Mouse (Mus musculus): ENCODE data around the gene Oaz2. TPM values are rescaled to one million over a fixed set of nuclear protein-coding genes. Genes with fewer than 3 reads are reported as not detected.
"Not testable (repeated sequence)": the region's sequence is repeated elsewhere in the genome, so short reads cannot be mapped to it uniquely, and the experiment has no call there.

Gene Oaz2
- polyA plus RNA-seq, 1 experiment: 41.7 TPM

DNA sequence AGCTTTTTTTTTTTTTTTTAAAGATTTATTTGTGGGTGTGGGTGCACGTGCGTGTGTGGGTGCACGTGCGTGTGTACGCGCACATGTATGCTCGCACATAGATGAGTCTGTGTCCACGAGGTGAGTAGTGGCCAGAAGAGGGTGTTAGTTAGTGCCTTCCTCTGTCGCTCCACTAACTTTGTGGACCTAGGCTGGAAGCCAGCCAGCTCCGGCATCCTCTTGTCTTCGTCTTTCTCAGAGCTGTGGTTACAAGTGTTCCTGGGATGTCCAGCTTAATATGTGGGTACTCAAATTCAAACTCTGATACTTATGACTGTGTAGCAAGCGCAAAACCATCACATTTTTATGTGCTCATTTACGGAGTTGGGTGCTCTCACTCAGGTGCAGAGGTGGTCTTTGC lies 19.1 kb upstream of the Oaz2 start:
- WGBS: 86% methylated on average over 13 of the region's 13 CpGs
- no peak for DNase-seq (ENCODE audit: low read depth, low spot score)

GRCm38 (mm10) chr9:65649997-65650396 lies 17.8 kb upstream of the Oaz2 start:
- WGBS: 50% methylated on average over 1 of the region's 1 CpGs
- no peak for DNase-seq (ENCODE audit: low read depth, low spot score)

GRCm38 (mm10) chr9:65651957-65652356 lies 15.8 kb upstream of the Oaz2 start:
- 89% methylated on average over 1 of the region's 1 CpGs for WGBS
- DNase-seq (ENCODE audit: low read depth, low spot score): not testable (repeated sequence)

GRCm38 (mm10) chr9:65653741-65654140 lies 14.1 kb upstream of the Oaz2 start:
- no peak for DNase-seq (ENCODE audit: low read depth, low spot score)
- WGBS: 93% methylated on average over 4 of the region's 4 CpGs

DNA sequence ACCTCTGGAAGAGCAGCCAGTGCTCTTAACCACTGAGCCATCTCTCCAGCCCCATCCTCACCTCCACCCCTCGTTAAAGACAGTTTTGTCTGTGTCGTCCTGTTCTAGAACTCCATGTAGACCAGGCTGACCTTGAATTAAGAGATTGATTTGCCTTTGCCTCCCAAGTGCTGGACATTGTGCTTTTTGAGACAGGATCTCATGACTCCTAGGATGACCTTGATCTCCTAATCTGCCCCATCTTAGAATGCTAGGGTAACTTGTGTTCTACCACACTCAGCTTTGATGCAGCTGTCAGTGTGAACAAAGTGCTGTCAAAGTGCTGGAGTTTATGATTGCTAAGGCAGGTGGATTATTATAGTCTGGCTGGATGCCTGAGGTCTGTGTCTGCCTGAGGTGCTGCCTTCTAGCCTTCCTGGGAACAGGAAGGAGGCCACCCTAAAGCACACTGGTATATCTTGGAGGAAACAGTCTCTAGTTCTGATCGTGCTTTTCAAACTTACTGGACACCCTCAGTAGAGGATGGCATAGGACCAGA lies 13.0 kb upstream of the Oaz2 start:
- no peak for DNase-seq (ENCODE audit: low read depth, low spot score)
- WGBS: 49% methylated on average over 3 of the region's 3 CpGs

GRCm38 (mm10) chr9:65655540-65655939 lies 12.3 kb upstream of the Oaz2 start:
- no peak for DNase-seq (ENCODE audit: low read depth, low spot score)
- WGBS: 41% methylated on average over 8 of the region's 8 CpGs

GRCm38 (mm10) chr9:65657218-65657617 lies 10.6 kb upstream of the Oaz2 start:
- 77% methylated on average over 3 of the region's 3 CpGs for WGBS
- no peak for DNase-seq (ENCODE audit: low read depth, low spot score)

DNA sequence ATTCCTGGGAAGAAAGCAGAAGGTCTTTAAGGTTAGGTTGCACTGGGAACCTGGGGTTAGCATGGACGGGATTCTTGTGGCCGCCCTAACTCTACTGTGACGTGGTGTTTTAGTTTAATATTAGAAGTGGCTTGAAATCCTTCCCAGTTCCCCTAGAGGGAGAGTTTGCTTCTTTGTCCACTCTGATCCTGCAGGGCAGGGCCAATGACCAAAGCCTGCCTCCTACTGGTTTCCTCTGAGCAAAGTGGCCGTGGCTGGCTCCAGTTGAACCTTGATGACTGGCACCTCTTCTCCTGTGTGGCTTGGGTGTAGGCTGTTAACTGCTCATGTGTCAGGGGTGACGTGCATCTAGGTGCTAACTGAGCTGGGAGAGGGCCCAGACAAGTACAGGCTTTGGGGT lies 6.8 kb upstream of the Oaz2 start:
- no peak for DNase-seq (ENCODE audit: low read depth, low spot score)
- WGBS: 68% methylated on average over 5 of the region's 5 CpGs

GRCm38 (mm10) chr9:65661493-65661892 lies 6.3 kb upstream of the Oaz2 start:
- no peak for DNase-seq (ENCODE audit: low read depth, low spot score)
- 70% methylated on average over 1 of the region's 1 CpGs for WGBS

DNA sequence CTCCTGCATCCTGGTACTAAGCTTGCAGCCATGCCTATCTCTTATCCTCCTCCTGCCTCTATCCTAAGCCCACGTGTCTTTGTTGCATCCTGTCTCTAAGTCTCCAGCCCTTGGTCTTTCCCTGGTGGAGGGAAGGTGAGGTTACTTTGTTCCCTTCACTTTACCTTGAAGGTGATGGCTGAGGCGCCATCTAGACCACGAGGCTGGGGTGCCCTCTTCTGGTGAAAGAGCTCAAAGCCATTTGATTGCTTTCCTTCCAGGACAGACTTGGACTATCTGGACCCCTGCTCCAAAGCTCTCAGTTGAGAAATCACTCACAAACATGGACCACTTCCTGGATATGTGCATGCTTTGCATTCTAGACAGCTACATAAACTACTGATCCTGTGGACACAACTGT lies 3.6 kb upstream of the Oaz2 start:
- WGBS: 0% methylated on average over 3 of the region's 3 CpGs
- DNase-seq (ENCODE audit: low read depth, low spot score): no peak

GRCm38 (mm10) chr9:65666042-65666441 lies 1.8 kb upstream of the Oaz2 start:
- 2% methylated on average over 5 of the region's 5 CpGs for WGBS
- DNase-seq (ENCODE audit: low read depth, low spot score): no peak

DNA sequence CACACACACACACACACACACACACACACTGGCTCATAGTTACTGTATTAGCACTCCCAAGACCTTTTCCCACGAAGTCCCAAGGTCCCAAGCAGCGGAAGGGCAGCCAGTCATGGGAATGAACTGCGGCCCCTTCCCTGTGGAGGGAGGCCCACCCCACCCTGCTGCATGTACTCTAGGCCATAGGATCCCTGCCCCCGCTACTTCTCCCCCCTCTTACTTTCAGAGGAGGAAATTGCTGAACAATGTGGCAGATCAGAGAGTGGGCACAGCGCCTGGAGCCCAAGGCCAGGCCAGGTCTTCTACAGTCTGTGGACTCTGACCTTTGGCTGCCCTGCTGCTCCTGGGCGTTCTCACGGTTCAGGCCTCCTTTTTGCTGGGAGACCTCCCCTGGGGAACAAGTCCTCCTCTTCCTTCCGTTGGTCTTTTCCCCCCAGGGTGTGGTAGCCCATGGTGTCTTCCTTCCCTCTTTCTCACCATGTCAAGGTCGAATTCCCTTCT lies 3.7 kb downstream of the Oaz2 start:
- 32% methylated on average over 9 of the region's 9 CpGs for WGBS

GRCm38 (mm10) chr9:65672996-65673395 lies 5.2 kb downstream of the Oaz2 start:
- 62% methylated on average over 11 of the region's 11 CpGs for WGBS
- DNase-seq (ENCODE audit: low read depth, low spot score): no peak

More for the DNA sequence above, 3.7 kb downstream of the Oaz2 start:
- no peak for DNase-seq (ENCODE audit: low read depth, low spot score)

- no peak for DNase-seq (ENCODE audit: low read depth, low spot score)
- WGBS: 51% methylated on average over 8 of the region's 8 CpGs
Observed at GRCm38 (mm10) chr9:65675461-65676357, 7.9 kb downstream of the Oaz2 start.

- WGBS: 2% methylated on average over 47 of the region's 51 CpGs
Observed at GRCm38 (mm10) chr9:65676358-65677118, 8.7 kb downstream of the Oaz2 start.

GRCm38 (mm10) chr9:65677119-65677462 lies 9.3 kb downstream of the Oaz2 start:
- 24% methylated on average over 3 of the region's 3 CpGs for WGBS
- no peak for DNase-seq (ENCODE audit: low read depth, low spot score)

More at GRCm38 (mm10) chr9:65676358-65677118, 8.7 kb downstream of the Oaz2 start:
- peak; percentile 82 for DNase-seq (ENCODE audit: low read depth, low spot score)

DNA sequence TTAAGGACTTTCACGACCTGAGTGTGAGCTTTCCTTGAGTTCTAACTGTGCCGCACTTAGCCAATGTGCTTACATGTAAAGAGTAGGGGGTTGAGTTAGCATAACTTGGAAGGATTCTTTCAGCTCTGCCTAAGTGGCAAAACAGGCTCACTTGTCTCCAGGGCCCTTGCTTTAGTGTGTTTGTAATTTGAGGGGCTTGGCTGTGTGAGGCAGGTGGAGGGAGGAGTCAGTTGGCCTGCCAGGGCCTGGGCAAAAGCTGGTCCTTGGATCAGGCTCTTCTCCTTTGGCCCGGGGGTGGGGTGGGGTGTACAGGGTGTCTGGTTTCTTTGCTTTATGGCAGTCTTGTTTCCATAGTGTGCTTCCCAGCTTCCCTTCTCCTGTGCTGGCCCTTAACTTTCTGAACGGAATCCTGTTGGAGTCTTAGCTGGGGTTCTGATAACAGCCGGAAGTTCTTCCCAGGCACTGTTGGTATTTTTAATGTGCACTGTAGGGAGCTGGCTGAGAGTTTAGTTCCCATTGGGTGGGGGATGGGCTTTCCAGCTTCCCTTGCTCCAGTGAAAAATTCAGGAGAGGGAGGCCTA lies 11.5 kb downstream of the Oaz2 start:
- 16% methylated on average over 5 of the region's 5 CpGs for WGBS
- no peak for DNase-seq (ENCODE audit: low read depth, low spot score)

- 72% methylated on average over 4 of the region's 4 CpGs for WGBS
- DNase-seq (ENCODE audit: low read depth, low spot score): no peak
Observed at GRCm38 (mm10) chr9:65680938-65681633, 13.3 kb downstream of the Oaz2 start.

DNA sequence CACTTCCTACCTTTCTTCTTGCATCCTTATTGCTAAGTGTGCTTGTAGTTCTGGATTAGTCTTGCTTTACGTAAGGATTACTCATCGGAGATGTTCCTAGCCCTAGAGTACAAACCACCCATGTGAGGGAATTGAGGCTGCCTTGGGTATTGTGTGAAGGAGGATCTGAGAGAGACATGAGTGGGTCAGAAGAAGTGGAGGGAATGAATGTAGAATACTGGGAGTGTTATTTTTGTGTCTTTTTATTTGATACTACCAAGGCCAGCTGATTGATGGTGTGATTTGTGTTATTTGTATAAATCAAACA lies 13.8 kb downstream of the Oaz2 start:
- no peak for DNase-seq (ENCODE audit: low read depth, low spot score)
- 76% methylated on average over 2 of the region's 2 CpGs for WGBS

DNA sequence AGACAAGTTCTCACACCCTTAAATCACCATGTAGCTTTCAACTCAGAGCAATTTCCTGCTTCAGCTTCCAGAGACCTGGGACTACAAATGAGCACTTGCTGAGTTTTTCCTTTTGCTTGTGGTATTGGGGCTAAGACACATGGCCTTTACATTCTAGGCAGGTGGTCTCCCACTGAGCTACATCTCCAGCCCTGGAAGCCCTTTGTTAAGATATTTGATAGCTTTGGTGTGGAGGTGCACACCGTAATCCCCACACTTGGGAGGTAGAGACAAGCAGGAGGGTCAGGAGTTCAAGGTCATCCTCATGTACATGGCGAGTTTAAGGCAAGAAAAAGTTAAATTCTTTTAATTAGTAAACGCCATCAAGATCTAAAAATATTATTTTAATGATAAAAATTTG lies 14.4 kb downstream of the Oaz2 start:
- 93% methylated on average over 3 of the region's 3 CpGs for WGBS
- no peak for DNase-seq (ENCODE audit: low read depth, low spot score)

Measured in large intestine, adult 2 months (tissue).